Mouse (Mus musculus): ENCODE measurements around the gene Slc25a54. TPM values are rescaled to one million over a fixed set of nuclear protein-coding genes. Genes with fewer than 3 reads are reported as not detected.

Gene Slc25a54
- polyA plus RNA-seq, 1 experiment from 2014 or later, result not detected

- WGBS, result 77% methylated on average over 11 of the region's 11 CpGs
- no peaks in the 10 kb centered on the region for H3K4me1 ChIP-seq (ENCODE audit: control insufficient read depth, insufficient read depth, low read length)
- H3K4me3 ChIP-seq (ENCODE audit: low read depth, low read length), result no peak overlapping the region
- H3K27ac ChIP-seq (ENCODE audit: low read length), result no peak overlapping the region
- ATAC-seq, result no peak
- H3K9me3 ChIP-seq (replicated peaks; ENCODE audit: control insufficient read depth, low read length, poor library complexity, severe bottlenecking), result no peaks in the 10 kb centered on the region
- no peaks in the 10 kb centered on the region for H3K36me3 ChIP-seq (ENCODE audit: control insufficient read depth, insufficient read depth, low read length)
- H3K4me2 ChIP-seq (ENCODE audit: low read length), result no peak overlapping the region
- H3K9ac ChIP-seq (ENCODE audit: low read depth, low read length), result no peak overlapping the region
- H3K27me3 ChIP-seq (ENCODE audit: control insufficient read depth, insufficient read depth, low read depth, low read length), result no peaks in the 10 kb centered on the region
Observed at GRCm38 (mm10) chr3:109051056-109051945, 29.0 kb upstream of the Slc25a54 start.

- Histone ChIP-seq H3K4me3 (ENCODE audit: low read depth, low read length) (no peak overlapping the region), H3K4me2 (ENCODE audit: low read length) (no peak overlapping the region), H3K9ac (ENCODE audit: low read depth, low read length) (no peak overlapping the region), H3K4me1 (ENCODE audit: control insufficient read depth, insufficient read depth, low read length) (no peaks in the 10 kb centered on the region), H3K27ac (ENCODE audit: low read length) (no peak overlapping the region), H3K9me3 (replicated peaks; ENCODE audit: control insufficient read depth, low read length, poor library complexity, severe bottlenecking) (no peaks in the 10 kb centered on the region), H3K36me3 (ENCODE audit: control insufficient read depth, insufficient read depth, low read length) (no peaks in the 10 kb centered on the region), H3K27me3 (ENCODE audit: control insufficient read depth, insufficient read depth, low read depth, low read length) (no peaks in the 10 kb centered on the region)
- 89% methylated on average over 6 of the region's 6 CpGs for WGBS
- ATAC-seq, result no peak
Observed at GRCm38 (mm10) chr3:109051946-109052331, 28.3 kb upstream of the Slc25a54 start.

GRCm38 (mm10) chr3:109059903-109060302 lies 20.4 kb upstream of the Slc25a54 start:
- no peak overlapping the region for H3K4me3 ChIP-seq (ENCODE audit: low read depth, low read length)
- no peak overlapping the region for H3K27ac ChIP-seq (ENCODE audit: low read length)
- no peaks in the 10 kb centered on the region for H3K36me3 ChIP-seq (ENCODE audit: control insufficient read depth, insufficient read depth, low read length)
- H3K4me2 ChIP-seq (ENCODE audit: low read length), result no peak overlapping the region
- H3K9me3 ChIP-seq (replicated peaks; ENCODE audit: control insufficient read depth, low read length, poor library complexity, severe bottlenecking), result no peaks in the 10 kb centered on the region
- no peak overlapping the region for H3K9ac ChIP-seq (ENCODE audit: low read depth, low read length)
- 64% methylated on average over 8 of the region's 8 CpGs for WGBS
- no peaks in the 10 kb centered on the region for H3K4me1 ChIP-seq (ENCODE audit: control insufficient read depth, insufficient read depth, low read length)
- no peak for ATAC-seq
- no peaks in the 10 kb centered on the region for H3K27me3 ChIP-seq (ENCODE audit: control insufficient read depth, insufficient read depth, low read depth, low read length)

- Histone ChIP-seq H3K27me3 (ENCODE audit: control insufficient read depth, insufficient read depth, low read depth, low read length) (no peaks in the 10 kb centered on the region), H3K9ac (ENCODE audit: low read depth, low read length) (no peak overlapping the region), H3K9me3 (replicated peaks; ENCODE audit: control insufficient read depth, low read length, poor library complexity, severe bottlenecking) (no peaks in the 10 kb centered on the region), H3K36me3 (ENCODE audit: control insufficient read depth, insufficient read depth, low read length) (no peaks in the 10 kb centered on the region), H3K4me3 (ENCODE audit: low read depth, low read length) (no peak overlapping the region), H3K27ac (ENCODE audit: low read length) (no peak overlapping the region), H3K4me1 (ENCODE audit: control insufficient read depth, insufficient read depth, low read length) (no peaks in the 10 kb centered on the region), H3K4me2 (ENCODE audit: low read length) (no peak overlapping the region)
- no peak for ATAC-seq
- 77% methylated on average over 7 of the region's 7 CpGs for WGBS
Observed at GRCm38 (mm10) chr3:109062391-109062790, 17.9 kb upstream of the Slc25a54 start.

GRCm38 (mm10) chr3:109062989-109063388 lies 17.3 kb upstream of the Slc25a54 start:
- no peak overlapping the region for H3K4me3 ChIP-seq (ENCODE audit: low read depth, low read length)
- no peaks in the 10 kb centered on the region for H3K9me3 ChIP-seq (replicated peaks; ENCODE audit: control insufficient read depth, low read length, poor library complexity, severe bottlenecking)
- H3K36me3 ChIP-seq (ENCODE audit: control insufficient read depth, insufficient read depth, low read length), result no peaks in the 10 kb centered on the region
- H3K27me3 ChIP-seq (ENCODE audit: control insufficient read depth, insufficient read depth, low read depth, low read length), result no peaks in the 10 kb centered on the region
- no peak overlapping the region for H3K9ac ChIP-seq (ENCODE audit: low read depth, low read length)
- 2% methylated on average over 6 of the region's 6 CpGs for WGBS
- no peak overlapping the region for H3K27ac ChIP-seq (ENCODE audit: low read length)
- H3K4me1 ChIP-seq (ENCODE audit: control insufficient read depth, insufficient read depth, low read length), result no peaks in the 10 kb centered on the region
- ATAC-seq, result peak; percentile 56; the same call in 1 of the 2 replicates
- H3K4me2 ChIP-seq (ENCODE audit: low read length), result no peak overlapping the region

GRCm38 (mm10) chr3:109084418-109084817 lies 4.1 kb downstream of the Slc25a54 start:
- ATAC-seq, result no peak
- no peak overlapping the region for H3K9ac ChIP-seq (ENCODE audit: low read depth, low read length)
- no peaks in the 10 kb centered on the region for H3K36me3 ChIP-seq (ENCODE audit: control insufficient read depth, insufficient read depth, low read length)
- H3K4me1 ChIP-seq (ENCODE audit: control insufficient read depth, insufficient read depth, low read length), result no peaks in the 10 kb centered on the region
- no peak overlapping the region for H3K4me2 ChIP-seq (ENCODE audit: low read length)
- no peak overlapping the region for H3K4me3 ChIP-seq (ENCODE audit: low read depth, low read length)
- no peaks in the 10 kb centered on the region for H3K27me3 ChIP-seq (ENCODE audit: control insufficient read depth, insufficient read depth, low read depth, low read length)
- H3K27ac ChIP-seq (ENCODE audit: low read length), result no peak overlapping the region
- H3K9me3 ChIP-seq (replicated peaks; ENCODE audit: control insufficient read depth, low read length, poor library complexity, severe bottlenecking), result no peaks in the 10 kb centered on the region
- 98% methylated on average over 2 of the region's 2 CpGs for WGBS

- Histone ChIP-seq H3K36me3 (ENCODE audit: control insufficient read depth, insufficient read depth, low read length) (no peaks in the 10 kb centered on the region), H3K4me3 (ENCODE audit: low read depth, low read length) (no peak overlapping the region), H3K4me2 (ENCODE audit: low read length) (no peak overlapping the region), H3K9me3 (replicated peaks; ENCODE audit: control insufficient read depth, low read length, poor library complexity, severe bottlenecking) (no peaks in the 10 kb centered on the region), H3K4me1 (ENCODE audit: control insufficient read depth, insufficient read depth, low read length) (no peaks in the 10 kb centered on the region), H3K27ac (ENCODE audit: low read length) (no peak overlapping the region), H3K9ac (ENCODE audit: low read depth, low read length) (no peak overlapping the region), H3K27me3 (ENCODE audit: control insufficient read depth, insufficient read depth, low read depth, low read length) (no peaks in the 10 kb centered on the region)
- peak; percentile 56; the same call in 1 of the 2 replicates for ATAC-seq
- 5% methylated on average over 2 of the region's 2 CpGs for WGBS
Observed at GRCm38 (mm10) chr3:109088460-109088859, 8.2 kb downstream of the Slc25a54 start.

- WGBS, result 56% methylated on average over 8 of the region's 8 CpGs
- no peak overlapping the region for H3K4me3 ChIP-seq (ENCODE audit: low read depth, low read length)
Observed at GRCm38 (mm10) chr3:109104702-109105101, 24.4 kb downstream of the Slc25a54 start.

GRCm38 (mm10) chr3:109117136-109117535 lies 36.9 kb downstream of the Slc25a54 start:
- H3K4me3 ChIP-seq (ENCODE audit: low read depth, low read length), result no peak overlapping the region
- H3K4me1 ChIP-seq (ENCODE audit: control insufficient read depth, insufficient read depth, low read length), result no peaks in the 10 kb centered on the region
- H3K36me3 ChIP-seq (ENCODE audit: control insufficient read depth, insufficient read depth, low read length), result no peaks in the 10 kb centered on the region; the same call in 1 of the 2 replicates
- no peak overlapping the region for H3K9ac ChIP-seq (ENCODE audit: low read depth, low read length)
- H3K27me3 ChIP-seq (ENCODE audit: control insufficient read depth, insufficient read depth, low read depth, low read length), result no peaks in the 10 kb centered on the region
- peaks cover 5% of the 10 kb centered on the region; the same call in 1 of the 2 replicates for H3K9me3 ChIP-seq (replicated peaks; ENCODE audit: control insufficient read depth, low read length, poor library complexity, severe bottlenecking)
- no peak for ATAC-seq
- no peak overlapping the region for H3K4me2 ChIP-seq (ENCODE audit: low read length)
- H3K27ac ChIP-seq (ENCODE audit: low read length), result no peak overlapping the region

More at GRCm38 (mm10) chr3:109104702-109105101, 24.4 kb downstream of the Slc25a54 start:
- H3K27ac ChIP-seq (ENCODE audit: low read length), result no peak overlapping the region
- H3K4me2 ChIP-seq (ENCODE audit: low read length), result no peak overlapping the region
- H3K9me3 ChIP-seq (replicated peaks; ENCODE audit: control insufficient read depth, low read length, poor library complexity, severe bottlenecking), result no peaks in the 10 kb centered on the region
- H3K36me3 ChIP-seq (ENCODE audit: control insufficient read depth, insufficient read depth, low read length), result no peaks in the 10 kb centered on the region
- no peak overlapping the region for H3K9ac ChIP-seq (ENCODE audit: low read depth, low read length)
- 0 out of 2 replicates have a peak, but pooled peaks have one; percentile 21 for ATAC-seq
- no peaks in the 10 kb centered on the region for H3K27me3 ChIP-seq (ENCODE audit: control insufficient read depth, insufficient read depth, low read depth, low read length)
- H3K4me1 ChIP-seq (ENCODE audit: control insufficient read depth, insufficient read depth, low read length), result no peaks in the 10 kb centered on the region
